Mouse (Mus musculus) CH12.LX (cell line): Measurements from ENCODE around the gene Brd4. TPM values are rescaled to one million over a fixed set of nuclear protein-coding genes. Genes with fewer than 3 reads are reported as not detected.

Experiments
- DNase-seq: peaks from one replicate; pipeline ENCODE4 v3.0.0-alpha.2; 2013; ENCODE audit errors: extremely low read depth
- H3K27ac ChIP-seq: 2 replicates; pipeline ENCODE4 v1.5.1; 2012; ENCODE audit warnings: low read depth, mild to moderate bottlenecking, control low read depth, moderate library complexity; ENCODE audit not compliant: insufficient read depth
- H3K27me3 ChIP-seq: replicated peaks from 2 replicates; pipeline ENCODE3; 2012; ENCODE audit warnings: inconsistent platforms
- H3K36me3 ChIP-seq, 2 experiments: replicated peaks in 1 of 2; 2 replicates each; pipeline versions ENCODE3 to v1.6.1; 2012; ENCODE audit warnings: inconsistent platforms in 1 of 2, low read length in 1 of 2, mild to moderate bottlenecking in 1 of 2, mixed read lengths in 1 of 2, moderate library complexity in 1 of 2; ENCODE audit not compliant: control insufficient read depth in 1 of 2, insufficient read depth in 1 of 2
- H3K4me1 ChIP-seq, 2 experiments: 2 replicates each; pipeline ENCODE4 v1.6.1; 2012; ENCODE audit warnings: inconsistent platforms in 1 of 2, moderate library complexity in 1 of 2; ENCODE audit not compliant: insufficient read depth in 2 of 2, control insufficient read depth in 1 of 2
- H3K4me2 ChIP-seq: 2 replicates; pipeline ENCODE4 v1.6.1; 2012; ENCODE audit warnings: low read depth, mild to moderate bottlenecking, control low read depth; ENCODE audit not compliant: poor library complexity, insufficient read depth, severe bottlenecking
- H3K4me3 ChIP-seq, 3 experiments: fragments of 150-350 bp in 1 of 3; sonication (generic) in 1 of 3; replicated peaks in 1 of 3; 2 replicates each; pipeline versions ENCODE3 to v1.5.1; 2011 to 2012; ENCODE audit warnings: low read depth in 2 of 3, low read length in 2 of 3, mild to moderate bottlenecking in 2 of 3, moderate library complexity in 2 of 3, control low read depth in 1 of 3, improper control_type of control experiment in 1 of 3, inconsistent platforms in 1 of 3, mixed read lengths in 1 of 3; ENCODE audit not compliant: poor library complexity in 1 of 3
- H3K79me2 ChIP-seq: replicated peaks from 2 replicates; pipeline ENCODE4 v1.6.1; 2012; ENCODE audit warnings: mild to moderate bottlenecking, moderate library complexity; ENCODE audit not compliant: control insufficient read depth, poor library complexity, insufficient read depth, severe bottlenecking; ENCODE audit errors: extremely low read depth
- H3K9ac ChIP-seq: 2 replicates; pipeline ENCODE4 v1.6.1; 2012; ENCODE audit warnings: low read depth, mild to moderate bottlenecking, control low read depth, moderate library complexity; ENCODE audit not compliant: insufficient read depth
- H3K9me3 ChIP-seq: replicated peaks from 2 replicates; pipeline ENCODE3; 2012; ENCODE audit warnings: low read length, inconsistent platforms, mixed read lengths
- CHD2 ChIP-seq: IDR thresholded peaks from 2 replicates; pipeline ENCODE4 v1.6.1; 2011; ENCODE audit warnings: low read length, improper control_type of control experiment
- CTCF ChIP-seq, 2 experiments: IDR thresholded peaks in 1 of 2; conservative IDR thresholded peaks in 1 of 2; 2 replicates each; pipeline ENCODE4 v1.5.1; 2011 to 2012; ENCODE audit warnings: low read depth in 2 of 2, low read length in 2 of 2, improper control_type of control experiment in 1 of 2, inconsistent platforms in 1 of 2, mild to moderate bottlenecking in 1 of 2, moderate library complexity in 1 of 2
- ELF1 ChIP-seq: IDR thresholded peaks from 2 replicates; pipeline ENCODE4 v1.6.1; 2014; ENCODE audit warnings: low read depth, mild to moderate bottlenecking, inconsistent platforms, low read length, improper control_type of control experiment
- ETS1 ChIP-seq: conservative IDR thresholded peaks from 2 replicates; pipeline ENCODE4 v1.6.1; 2012; ENCODE audit warnings: low read depth, mild to moderate bottlenecking, inconsistent platforms, low read length, improper control_type of control experiment, moderate library complexity
- HCFC1 ChIP-seq: IDR thresholded peaks from 2 replicates; pipeline ENCODE4 v1.6.1; 2012; ENCODE audit warnings: low read depth, mild to moderate bottlenecking, inconsistent platforms, low read length, improper control_type of control experiment
- JUN ChIP-seq: IDR thresholded peaks from 2 replicates; pipeline ENCODE4 v1.6.1; 2011; ENCODE audit warnings: low read depth, mild to moderate bottlenecking, low read length, improper control_type of control experiment, moderate library complexity; ENCODE audit not compliant: insufficient read depth
- JUND ChIP-seq: conservative IDR thresholded peaks from 2 replicates; pipeline ENCODE4 v1.6.1; 2011; ENCODE audit warnings: low read depth, low read length, improper control_type of control experiment
- MAFK ChIP-seq: IDR thresholded peaks from 2 replicates; pipeline ENCODE4 v1.6.1; 2011; ENCODE audit warnings: low read length, improper control_type of control experiment; ENCODE audit not compliant: insufficient replicate concordance
- MAZ ChIP-seq: IDR thresholded peaks from 2 replicates; pipeline ENCODE4 v1.6.1; 2012; ENCODE audit warnings: low read depth, mild to moderate bottlenecking, inconsistent platforms, low read length, improper control_type of control experiment, moderate library complexity
- MXI1 ChIP-seq: IDR thresholded peaks from 2 replicates; pipeline ENCODE4 v1.6.1; 2011; ENCODE audit warnings: mild to moderate bottlenecking, low read depth, low read length, improper control_type of control experiment
- NELFE ChIP-seq: IDR thresholded peaks from 2 replicates; pipeline ENCODE4 v1.6.1; 2011; ENCODE audit warnings: low read depth, low read length, improper control_type of control experiment
- POLR2AphosphoS2 ChIP-seq: IDR thresholded peaks from 2 replicates; pipeline ENCODE4 v1.6.1; 2011; ENCODE audit warnings: low read depth, low read length, improper control_type of control experiment
- RAD21 ChIP-seq: IDR thresholded peaks from 2 replicates; pipeline ENCODE4 v1.6.1; 2011; ENCODE audit warnings: low read depth, mild to moderate bottlenecking, low read length, improper control_type of control experiment, moderate library complexity
- RCOR1 ChIP-seq: conservative IDR thresholded peaks from 2 replicates; pipeline ENCODE4 v1.6.1; 2012; ENCODE audit warnings: low read depth, mild to moderate bottlenecking, inconsistent platforms, low read length, improper control_type of control experiment
- TCF12 ChIP-seq: IDR thresholded peaks from 2 replicates; pipeline ENCODE4 v1.6.1; 2014; ENCODE audit warnings: low read depth, mild to moderate bottlenecking, inconsistent platforms, low read length, improper control_type of control experiment
- UBTF ChIP-seq: IDR thresholded peaks from 2 replicates; pipeline ENCODE4 v1.6.1; 2012; ENCODE audit warnings: low read depth, mild to moderate bottlenecking, inconsistent platforms, low read length, improper control_type of control experiment, moderate library complexity
- ZC3H11A ChIP-seq: IDR thresholded peaks from 2 replicates; pipeline ENCODE4 v1.6.1; 2012; ENCODE audit warnings: low read depth, mild to moderate bottlenecking, inconsistent platforms, low read length, improper control_type of control experiment
- ZKSCAN1 ChIP-seq: IDR thresholded peaks from 2 replicates; pipeline ENCODE4 v1.6.1; 2012; ENCODE audit warnings: low read depth, inconsistent platforms, low read length, improper control_type of control experiment, borderline replicate concordance
- ZMIZ1 ChIP-seq: IDR thresholded peaks from 2 replicates; pipeline ENCODE4 v1.6.1; 2012; ENCODE audit warnings: low read depth, mild to moderate bottlenecking, inconsistent platforms, low read length, improper control_type of control experiment
- ZNF384 ChIP-seq: IDR thresholded peaks from 2 replicates; pipeline ENCODE4 v1.6.1; 2012; ENCODE audit warnings: low read depth, low read length, improper control_type of control experiment, inconsistent platforms
- dilution Hi-C: fragments of 300-500 bp; cut with MboI; formaldehyde crosslinking; loops from 2 replicates; pipeline ENCODE4 v1.14.3; 2020; ENCODE audit warnings: low sequenced_read_pairs; ENCODE audit not compliant: extremely low pct_unique_long_range_greater_than_20kb, extremely low pct_ligation_motif_present
- in situ Hi-C: fragments of 300-500 bp; cut with MboI; formaldehyde crosslinking; loops from 3 replicates; pipeline ENCODE4 v1.14.3; 2019; ENCODE audit warnings: low sequenced_read_pairs, low pct_ligation_motif_present, low pct_unique_long_range_greater_than_20kb, mixed read lengths
- polyA plus RNA-seq: library from polyadenylated mRNA; unstranded; fragments of >175 nt; gene quantifications from 2 replicates; pipeline ENCODE4 v1.2.1, GENCODE M21; 2012; ENCODE audit warnings: low read depth; ENCODE audit not compliant: insufficient read length
- total RNA-seq, 2 experiments: library from RNA; depleted of rRNA; stranded (reverse); fragments of 300-350 nt in 1 of 2; fragments of >200 nt in 1 of 2; gene quantifications; 2 replicates each; pipeline ENCODE4 v1.2.3; 2012 to 2014

The Brd4 gene
- total and polyA plus RNA-seq, 3 experiments = 6.3 to 68.5 (median 19.1) TPM

GRCm38 (mm10) chr17:32169518-32170225, 114.8 kb downstream of the Brd4 start:
- Histone ChIP-seq H3K9me3 (peaks cover 3% of the 10 kb centered on the region), H3K79me2 (no peaks in the 10 kb centered on the region), H3K27me3 (peaks cover 9% of the 10 kb centered on the region), H3K4me2 (no peak overlapping the region), H3K4me3 (no peak overlapping the region), H3K9ac (no peak overlapping the region), H3K4me1 (peaks cover 13 to 15% of the 10 kb centered on the region in 2 experiments), H3K36me3 (no peaks in the 10 kb centered on the region), H3K27ac (no peak overlapping the region)
- DNase-seq = no peak
- in situ Hi-C loops = no loop called here
- peak; percentile 97 for TF ChIP-seq MAFK
- TF ChIP-seq ZNF384 = no peak
- dilution Hi-C loops = no loop called here

GRCm38 (mm10) chr17:32166687-32167086, 117.8 kb downstream of the Brd4 start, which contains the start of gene Notch3:
Notch3 (minus strand) TSS chr17:32166852.
- Histone ChIP-seq H3K4me3 (peak within 1 kb of the TSS in 1 of 3 experiments; percentile 34), H3K27me3 (peaks cover 24% of the 10 kb centered on the region), H3K4me1 (peaks cover 27 to 31% of the 10 kb centered on the region in 2 experiments), H3K36me3 (no peaks in the 10 kb centered on the region), H3K79me2 (no peaks in the 10 kb centered on the region), H3K9ac (no peak within 1 kb of the TSS), H3K27ac (no peak within 1 kb of the TSS), H3K4me2 (peak within 1 kb of the TSS; percentile 99), H3K9me3 (peaks cover 3% of the 10 kb centered on the region)
- dilution Hi-C loops = no loop called here
- in situ Hi-C loops = no loop called here
- no peak for DNase-seq
- TF ChIP-seq ETS1 (no peak), CTCF (conservative IDR thresholded peaks at IDR 0.05 in 1 of 2, IDR thresholded peaks at IDR 0.05 in 1 of 2; ENCODE audit: low read depth in 2 of 2, low read length in 2 of 2) (no peak), ZKSCAN1 (no peak), MAZ (no peak), HCFC1 (no peak), RCOR1 (no peak), NELFE (no peak), RAD21 (no peak), ELF1 (no peak), ZMIZ1 (no peak), CHD2 (no peak), MAFK (no peak), JUN (no peak), ZC3H11A (no peak), POLR2AphosphoS2 (no peak), MXI1 (no peak), TCF12 (no peak), JUND (no peak), UBTF (no peak)
